Mouse (Mus musculus) heart, postnatal 10 days (tissue): ENCODE data around the gene Mipep. TPM values are rescaled to one million over a fixed set of nuclear protein-coding genes. Genes with fewer than 3 reads are reported as not detected.

Experiments used
- DNase-seq, 2 experiments: peaks; one replicate each; pipeline ENCODE4 v3.0.0; 2021
- intact Hi-C: fragments of 180-260 bp; cut with DNase I; formaldehyde crosslinking; loops from one replicate; pipeline ENCODE4 v1.15.1; 2025
- total RNA-seq, 2 experiments: library from RNA; stranded (reverse); gene quantifications; 2 replicates each; pipeline ENCODE4 v1.2.3; 2021

Gene Mipep
- total RNA-seq, result 10 to 100 TPM; 51.3 to 52.6 TPM

GRCm38 (mm10) chr14:60784427-60785315, at the start of gene Mipep:
Gene Mipep, plus strand, starts transcription at chr14:60784573.
- intact Hi-C loops, result no loop called here
- DNase-seq, result peak; percentile 90 to 93

GRCm38 (mm10) chr14:60735206-60735605, 49.2 kb upstream of the Mipep start:
- no peak for DNase-seq
- intact Hi-C loops, result loop anchor here (1.0 kb wide), 1 partner anchor 34 kb away; no protein-coding TSS in a partner anchor

GRCm38 (mm10) chr14:60735848-60736547, 48.4 kb upstream of the Mipep start:
- DNase-seq, result no peak
- intact Hi-C loops, result loop anchor here (1.0 kb wide), 1 partner anchor 33 kb away; no protein-coding TSS in a partner anchor

GRCm38 (mm10) chr14:60736591-60737192, 47.7 kb upstream of the Mipep start:
- DNase-seq, result peak; percentile 71 to 74
- intact Hi-C loops, result no loop called here

GRCm38 (mm10) chr14:60737202-60737611, 47.2 kb upstream of the Mipep start:
- DNase-seq, result no peak
- intact Hi-C loops, result no loop called here

- no peak for DNase-seq
- intact Hi-C loops, result no loop called here
Measured at GRCm38 (mm10) chr14:60738434-60738938, 45.9 kb upstream of the Mipep start.

GRCm38 (mm10) chr14:60739155-60739554, 45.2 kb upstream of the Mipep start:
- intact Hi-C loops, result no loop called here
- no peak for DNase-seq

- no peak for DNase-seq
- intact Hi-C loops, result no loop called here
Measured at GRCm38 (mm10) chr14:60739616-60740015, 44.8 kb upstream of the Mipep start.

GRCm38 (mm10) chr14:60740507-60740906, 43.9 kb upstream of the Mipep start:
- intact Hi-C loops, result no loop called here
- no peak for DNase-seq

GRCm38 (mm10) chr14:60741033-60741432, 43.3 kb upstream of the Mipep start:
- intact Hi-C loops, result no loop called here
- peak in 1 of 2 experiments; percentile 48 for DNase-seq

GRCm38 (mm10) chr14:60741490-60741981, 42.8 kb upstream of the Mipep start:
- peak; percentile 89 for DNase-seq
- intact Hi-C loops, result no loop called here

GRCm38 (mm10) chr14:60743681-60744080, 40.7 kb upstream of the Mipep start:
- intact Hi-C loops, result loop anchor here (2.0 kb wide), 1 partner anchor 13 kb away; no protein-coding TSS in a partner anchor
- no peak for DNase-seq

GRCm38 (mm10) chr14:60745201-60745600, 39.2 kb upstream of the Mipep start:
- intact Hi-C loops, result loop anchor here (2.0 kb wide), 1 partner anchor 14 kb away; no protein-coding TSS in a partner anchor
- DNase-seq, result no peak

- intact Hi-C loops, result no loop called here
- DNase-seq, result no peak
Measured at GRCm38 (mm10) chr14:60746141-60746540, 38.2 kb upstream of the Mipep start.

- peak in 1 of 2 experiments; percentile 3 for DNase-seq
- intact Hi-C loops, result no loop called here
Measured at GRCm38 (mm10) chr14:60747154-60747870, 37.1 kb upstream of the Mipep start.

- peak; percentile 51 to 59 for DNase-seq
- intact Hi-C loops, result loop anchor here (2.0 kb wide), 1 partner anchor 15 kb away; no protein-coding TSS in a partner anchor
Measured at GRCm38 (mm10) chr14:60749880-60750279, 34.5 kb upstream of the Mipep start.

GRCm38 (mm10) chr14:60751581-60751980, 32.8 kb upstream of the Mipep start:
- DNase-seq, result no peak
- intact Hi-C loops, result loop anchor here (2.0 kb wide), 1 partner anchor 13 kb away; no protein-coding TSS in a partner anchor

- intact Hi-C loops, result no loop called here
- DNase-seq, result no peak
Measured at GRCm38 (mm10) chr14:60752892-60753800, 31.2 kb upstream of the Mipep start.

GRCm38 (mm10) chr14:60753801-60754126, 30.6 kb upstream of the Mipep start:
- intact Hi-C loops, result no loop called here
- no peak for DNase-seq
